Comparison of ENCODE assay signal across 10 mouse cellular contexts in genomic region chr1:60954759-60955158, GRCm38 (mm10). TPM values are rescaled to one million over a fixed set of nuclear protein-coding genes. Genes with fewer than 3 reads are reported as not detected.
DNase-seq lines count a peak whose midpoint lies in the region; ATAC-seq and TF ChIP-seq lines count a peak whose summit lies in the region.
"Had no signal": no experiment of that assay in that cellular context is flagged by ENCODE, and none has a peak within 500 bp of the region (broad histone marks: within the 10 kb centered on the region; RNA-seq: fewer than 3 reads in every experiment).

No protein-coding gene starts in this region.

- no peak overlapping the region for H3K4me3 ChIP-seq in kidney, postnatal 0 days (replicated peaks; ENCODE audit: low read depth, low read length)
- no peak overlapping the region for H3K4me3 ChIP-seq in E14TG2a.4 (replicated peaks; ENCODE audit: low read length)
- H3K4me3 ChIP-seq: midbrain, embryonic 10.5 days; stomach, embryonic 15.5 days had no signal

- DNase-seq in kidney, postnatal 0 days (ENCODE audit: low spot score): peak; percentile 62
- no peak for DNase-seq in kidney, adult 8-10 months
- DNase-seq in adipocyte (ENCODE audit: low spot score): peak; percentile 14
- DNase-seq in lung, postnatal 36 days: peak; percentile 35
- no peak for DNase-seq in right cerebral cortex, postnatal 4 days
- DNase-seq in cerebellum, adult 18-20 months: no peak
- DNase-seq: cerebellum, adult 11 months had no signal

- TF ChIP-seq CTCF in kidney, postnatal 0 days (IDR thresholded peaks at IDR 0.05; ENCODE audit: low read depth): peak; percentile 73
- TF ChIP-seq CTCF in E14TG2a.4 (conservative IDR thresholded peaks at IDR 0.05; ENCODE audit: low read length): peak; percentile 64

- no peak overlapping the region for H3K9ac ChIP-seq in kidney, postnatal 0 days (ENCODE audit: low read depth, low read length)
- H3K9ac ChIP-seq: stomach, embryonic 15.5 days had no signal

- no peak overlapping the region for H3K4me2 ChIP-seq in kidney, postnatal 0 days (ENCODE audit: low read length)
- H3K4me2 ChIP-seq: stomach, embryonic 15.5 days had no signal

- WGBS in kidney, postnatal 0 days: 47% methylated on average over 2 of the region's 2 CpGs

- no peaks in the 10 kb centered on the region for H3K36me3 ChIP-seq in kidney, postnatal 0 days (ENCODE audit: insufficient read depth, low read length)
- H3K36me3 ChIP-seq in E14TG2a.4 (ENCODE audit: insufficient read depth, low read length): no peaks in the 10 kb centered on the region
- H3K36me3 ChIP-seq: midbrain, embryonic 10.5 days; stomach, embryonic 15.5 days had no signal

- H3K4me1 ChIP-seq in kidney, postnatal 0 days (replicated peaks; ENCODE audit: insufficient read depth, low read length): no peaks in the 10 kb centered on the region
- no peaks in the 10 kb centered on the region for H3K4me1 ChIP-seq in E14TG2a.4 (replicated peaks; ENCODE audit: low read depth, low read length)
- H3K4me1 ChIP-seq: midbrain, embryonic 10.5 days; stomach, embryonic 15.5 days had no signal

- no peaks in the 10 kb centered on the region for H3K27me3 ChIP-seq in kidney, postnatal 0 days (ENCODE audit: insufficient read depth, low read length)
- H3K27me3 ChIP-seq in E14TG2a.4 (ENCODE audit: insufficient read depth, low read length): no peaks in the 10 kb centered on the region
- H3K27me3 ChIP-seq: stomach, embryonic 15.5 days had no signal

- no peak for ATAC-seq in kidney, postnatal 0 days (replicated peaks; ENCODE audit: low FRiP score, low read depth)

- H3K27ac ChIP-seq in kidney, postnatal 0 days: no peak overlapping the region
- H3K27ac ChIP-seq: midbrain, embryonic 10.5 days; stomach, embryonic 15.5 days had no signal

- H3K9me3 ChIP-seq in kidney, postnatal 0 days (replicated peaks; ENCODE audit: low read length): no peaks in the 10 kb centered on the region
- peaks cover 6% of the 10 kb centered on the region for H3K9me3 ChIP-seq in E14TG2a.4 (ENCODE audit: low read length)
- H3K9me3 ChIP-seq: midbrain, embryonic 10.5 days; stomach, embryonic 15.5 days had no signal

RNA-seq across cellular contexts. Expression of gene Icos, which starts 23.0 kb away (rescaled TPM):
- 0.05 and 0.08 TPM in 2 replicates for polyA plus RNA-seq in kidney, postnatal 0 days (2015; fragmentation: Nextera tagmentation; extraction: Ambion mirVana)

Comparison
In these comparisons a context has a peak if more than half of its experiments do, and no peak if none do; other contexts are left out.
1. DNase-seq: peak in kidney, postnatal 0 days (single experiment), adipocyte (single experiment) and lung, postnatal 36 days (single experiment); none in kidney, adult 8-10 months (0 of 2), right cerebral cortex, postnatal 4 days (single experiment) and cerebellum, adult 18-20 months (0 of 2).